Mouse (Mus musculus) stomach, embryonic 16.5 days (tissue): ENCODE measurements around the gene Plcd3. TPM values are rescaled to one million over a fixed set of nuclear protein-coding genes. Genes with fewer than 3 reads are reported as not detected.
A peak's percentile ranks its signal among the peaks of the same experiment; 100 is the strongest.

ENCODE experiments used
- ATAC-seq: fragments of 200-750 bp; cut with Nextera tagmentation; 2 replicates; pipeline ENCODE4 v1.8.0; 2017; ENCODE audit warnings: moderate number of reproducible peaks, moderate TSS enrichment; ENCODE audit not compliant: insufficient read depth, low FRiP score
- H3K27ac ChIP-seq: fragments of 300-500 bp; sonication (generic); 2 replicates; pipeline ENCODE4 v1.5.1; 2014; ENCODE audit warnings: low read length
- H3K27me3 ChIP-seq: fragments of 300-500 bp; sonication (generic); 2 replicates; pipeline ENCODE4 v1.6.1; 2014; ENCODE audit warnings: low read length, control low read depth, mixed read lengths; ENCODE audit not compliant: control insufficient read depth, insufficient read depth
- H3K36me3 ChIP-seq: fragments of 300-500 bp; sonication (generic); 2 replicates; pipeline ENCODE4 v1.6.1; 2014; ENCODE audit warnings: low read length; ENCODE audit not compliant: control insufficient read depth, insufficient read depth
- H3K4me1 ChIP-seq: fragments of 300-500 bp; sonication (generic); 2 replicates; pipeline ENCODE4 v1.6.1; 2014; ENCODE audit warnings: low read length, control low read depth, mixed read lengths; ENCODE audit not compliant: control insufficient read depth, insufficient read depth
- H3K4me2 ChIP-seq: fragments of 300-500 bp; sonication (generic); 2 replicates; pipeline ENCODE4 v1.6.1; 2014; ENCODE audit warnings: low read depth, low read length, mixed read lengths
- H3K4me3 ChIP-seq: fragments of 300-500 bp; sonication (generic); replicated peaks from 2 replicates; pipeline ENCODE4 v1.5.1; 2014; ENCODE audit warnings: mild to moderate bottlenecking, low read length
- H3K9ac ChIP-seq: fragments of 300-500 bp; sonication (generic); 2 replicates; pipeline ENCODE4 v1.6.1; 2014; ENCODE audit warnings: low read length
- H3K9me3 ChIP-seq: fragments of 300-500 bp; sonication (generic); replicated peaks from 2 replicates; pipeline ENCODE4 v1.6.1; 2016; ENCODE audit warnings: low read length, control low read depth; ENCODE audit not compliant: control insufficient read depth
- WGBS: fragments of 180-500 bp; shearing (Covaris S2); extraction: QIAGEN DNeasy Blood & Tissue Kit; methylation state at CpG from one replicate; pipeline ENCODE4 v1.1.7; 2014; 5-methylcytosine and 5-hydroxymethylcytosine counted together
- polyA plus RNA-seq: library from polyadenylated mRNA; unstranded; fragments of >200 nt; fragmentation: Nextera tagmentation; extraction: Ambion mirVana; gene quantifications from 2 replicates; pipeline ENCODE4 v1.2.1, GENCODE M21; 2015

The Plcd3 gene
- polyA plus RNA-seq, 1 experiment from 2014 or later: 5.2 TPM

GRCm38 (mm10) chr11:103113005-103113404, 11.5 kb upstream of the Plcd3 start:
- Histone ChIP-seq H3K9ac (peak overlapping the region; percentile 73), H3K4me1 (peaks cover 33% of the 10 kb centered on the region), H3K36me3 (no peaks in the 10 kb centered on the region), H3K4me3 (no peak overlapping the region), H3K27me3 (no peaks in the 10 kb centered on the region), H3K4me2 (peak overlapping the region; percentile 70), H3K27ac (peak overlapping the region; percentile 93), H3K9me3 (no peaks in the 10 kb centered on the region)
- ATAC-seq: no peak
- 45% methylated on average over 12 of the region's 12 CpGs for WGBS

- Histone ChIP-seq H3K27me3 (no peaks in the 10 kb centered on the region), H3K27ac (peak overlapping the region; percentile 93), H3K9me3 (no peaks in the 10 kb centered on the region), H3K9ac (peak overlapping the region; percentile 73), H3K4me3 (peak overlapping the region; percentile 39), H3K4me2 (peak overlapping the region; percentile 70), H3K36me3 (no peaks in the 10 kb centered on the region), H3K4me1 (peaks cover 33% of the 10 kb centered on the region)
- 31% methylated on average over 9 of the region's 9 CpGs for WGBS
- ATAC-seq: no peak
Observed at GRCm38 (mm10) chr11:103112552-103112912, 11.1 kb upstream of the Plcd3 start.

- Histone ChIP-seq H3K4me3 (peak overlapping the region; percentile 39), H3K4me1 (peaks cover 33% of the 10 kb centered on the region), H3K36me3 (no peaks in the 10 kb centered on the region), H3K9me3 (no peaks in the 10 kb centered on the region), H3K27me3 (no peaks in the 10 kb centered on the region), H3K4me2 (peak overlapping the region; percentile 70), H3K27ac (peak overlapping the region; percentile 93), H3K9ac (peak overlapping the region; percentile 73)
- ATAC-seq: peak; percentile 9; the same call in 1 of the 2 replicates
- 2% methylated on average over 28 of the region's 28 CpGs for WGBS
Observed at GRCm38 (mm10) chr11:103111881-103112551, 10.6 kb upstream of the Plcd3 start.

GRCm38 (mm10) chr11:103111301-103111700, 9.8 kb upstream of the Plcd3 start:
- Histone ChIP-seq H3K27ac (peak overlapping the region; percentile 93; the same call in 1 of the 2 replicates), H3K9ac (peak overlapping the region; percentile 73), H3K27me3 (no peaks in the 10 kb centered on the region), H3K36me3 (no peaks in the 10 kb centered on the region), H3K9me3 (no peaks in the 10 kb centered on the region), H3K4me2 (peak overlapping the region; percentile 70), H3K4me1 (peaks cover 33% of the 10 kb centered on the region), H3K4me3 (peak overlapping the region; percentile 39)
- ATAC-seq: no peak
- WGBS: 28% methylated on average over 10 of the region's 10 CpGs

GRCm38 (mm10) chr11:103106386-103106785, 4.9 kb upstream of the Plcd3 start:
- no peaks in the 10 kb centered on the region for H3K27me3 ChIP-seq
- H3K9me3 ChIP-seq: no peaks in the 10 kb centered on the region
- H3K4me1 ChIP-seq: peaks cover 29% of the 10 kb centered on the region
- H3K9ac ChIP-seq: no peak overlapping the region
- H3K4me2 ChIP-seq: no peak overlapping the region
- WGBS: 61% methylated on average over 4 of the region's 4 CpGs
- no peaks in the 10 kb centered on the region; the same call in 1 of the 2 replicates for H3K36me3 ChIP-seq
- ATAC-seq: no peak
- H3K27ac ChIP-seq: no peak overlapping the region
- no peak overlapping the region for H3K4me3 ChIP-seq

- Histone ChIP-seq H3K36me3 (no peaks in the 10 kb centered on the region; the same call in 1 of the 2 replicates), H3K9me3 (no peaks in the 10 kb centered on the region), H3K27me3 (peaks cover 4% of the 10 kb centered on the region; the same call in 1 of the 2 replicates), H3K27ac (no peak overlapping the region), H3K9ac (no peak overlapping the region), H3K4me1 (peaks cover 24% of the 10 kb centered on the region), H3K4me2 (no peak overlapping the region), H3K4me3 (no peak overlapping the region)
- no peak for ATAC-seq
- 85% methylated on average over 6 of the region's 6 CpGs for WGBS
Observed at GRCm38 (mm10) chr11:103105810-103106209, 4.4 kb upstream of the Plcd3 start.

- Histone ChIP-seq H3K4me1 (peaks cover 24% of the 10 kb centered on the region), H3K27me3 (peaks cover 5% of the 10 kb centered on the region; the same call in 1 of the 2 replicates), H3K9me3 (no peaks in the 10 kb centered on the region), H3K9ac (peak overlapping the region; percentile 39; the same call in 1 of the 2 replicates), H3K27ac (no peak overlapping the region), H3K4me2 (0 out of 2 replicates have a peak overlapping the region, but pooled peaks have one; percentile 21), H3K36me3 (no peaks in the 10 kb centered on the region; the same call in 1 of the 2 replicates), H3K4me3 (no peak overlapping the region)
- WGBS: 53% methylated on average over 14 of the region's 14 CpGs
- no peak for ATAC-seq
Observed at GRCm38 (mm10) chr11:103105180-103105725, 3.8 kb upstream of the Plcd3 start.

- no peaks in the 10 kb centered on the region for H3K9me3 ChIP-seq
- no peak overlapping the region for H3K27ac ChIP-seq
- peak overlapping the region; percentile 31 for H3K9ac ChIP-seq
Observed at GRCm38 (mm10) chr11:103104469-103104868, 3.0 kb upstream of the Plcd3 start.

GRCm38 (mm10) chr11:103103621-103104020, 2.2 kb upstream of the Plcd3 start:
- no peaks in the 10 kb centered on the region; the same call in 1 of the 2 replicates for H3K36me3 ChIP-seq
- no peak for ATAC-seq
- H3K4me3 ChIP-seq: peak overlapping the region; percentile 72
- H3K4me2 ChIP-seq: peak overlapping the region; percentile 80
- no peak overlapping the region for H3K27ac ChIP-seq
- peaks cover 5% of the 10 kb centered on the region; the same call in 1 of the 2 replicates for H3K27me3 ChIP-seq
- H3K4me1 ChIP-seq: peaks cover 28% of the 10 kb centered on the region
- WGBS: 52% methylated on average over 8 of the region's 8 CpGs
- H3K9me3 ChIP-seq: no peaks in the 10 kb centered on the region
- H3K9ac ChIP-seq: peak overlapping the region; percentile 69

More at GRCm38 (mm10) chr11:103104469-103104868, 3.0 kb upstream of the Plcd3 start:
- Histone ChIP-seq H3K36me3 (no peaks in the 10 kb centered on the region; the same call in 1 of the 2 replicates), H3K4me2 (0 out of 2 replicates have a peak overlapping the region, but pooled peaks have one; percentile 9), H3K4me1 (peaks cover 24% of the 10 kb centered on the region), H3K4me3 (no peak overlapping the region), H3K27me3 (peaks cover 5% of the 10 kb centered on the region; the same call in 1 of the 2 replicates)
- 57% methylated on average over 7 of the region's 7 CpGs for WGBS
- ATAC-seq: no peak
